Mouse (Mus musculus) kidney, adult 11 months (tissue): ENCODE data around the gene Cdc42bpa.
"Not testable (repeated sequence)": the region's sequence is repeated elsewhere in the genome, so short reads cannot be mapped to it uniquely, and the experiment has no call there.

ENCODE experiments used
- DNase-seq: peaks from one replicate; pipeline ENCODE4 v3.0.0; 2022

The Cdc42bpa gene

DNA sequence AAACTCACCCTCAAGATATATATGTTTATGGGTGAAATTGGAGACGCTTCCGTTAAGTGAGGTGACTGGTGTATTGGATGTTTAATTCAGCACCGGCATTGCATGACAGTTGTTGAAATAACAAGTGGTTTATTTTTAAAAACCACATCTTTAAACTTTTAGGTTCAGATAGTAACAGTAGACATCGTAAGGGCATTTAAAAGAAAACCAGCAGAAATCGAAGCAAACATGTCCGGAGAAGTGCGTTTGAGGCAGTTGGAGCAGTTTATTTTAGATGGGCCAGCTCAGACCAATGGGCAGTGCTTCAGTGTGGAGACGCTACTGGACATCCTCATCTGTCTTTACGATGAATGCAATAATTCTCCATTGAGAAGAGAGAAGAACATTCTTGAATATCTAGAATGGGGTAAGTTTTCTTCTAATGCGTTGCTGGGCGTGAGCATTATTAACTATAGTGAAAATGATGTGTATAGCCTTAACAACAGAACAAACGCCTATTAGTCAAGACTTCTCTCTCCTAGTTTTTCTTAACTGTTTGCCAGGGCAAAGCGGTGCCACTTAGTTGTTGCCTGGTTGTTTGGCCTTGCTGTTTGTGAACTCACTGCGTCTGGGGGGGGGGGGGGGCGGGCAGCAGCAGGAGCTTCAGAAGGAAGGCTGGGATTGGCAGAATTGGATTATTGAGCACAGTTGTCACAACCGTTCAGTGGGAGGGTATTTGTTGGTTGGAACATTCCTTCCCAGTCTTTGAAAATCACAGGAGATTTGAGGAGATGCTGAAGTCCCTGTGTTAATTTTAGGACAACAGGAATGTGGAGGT lies 818 bp downstream of the Cdc42bpa start:
- no peak for DNase-seq

DNA sequence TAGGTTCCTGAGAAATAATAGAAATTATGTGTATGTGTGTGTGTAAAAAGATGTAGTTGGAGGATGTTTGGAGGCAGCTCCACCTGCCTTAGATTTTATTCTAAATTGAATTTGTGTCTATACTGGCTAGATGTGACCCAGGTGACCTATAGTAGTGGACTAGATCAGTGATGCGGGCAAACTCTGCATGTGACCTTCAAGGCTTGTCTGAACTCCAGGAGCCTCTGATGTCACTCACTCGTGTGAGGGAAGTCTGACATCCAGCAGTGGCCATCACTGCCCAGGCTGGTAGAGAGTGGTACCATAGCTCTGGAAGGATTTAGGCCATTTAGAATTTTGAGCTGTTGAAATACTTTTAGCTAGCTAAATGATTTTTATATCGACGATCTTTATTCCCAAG lies 1.5 kb downstream of the Cdc42bpa start:
- no peak for DNase-seq

DNA sequence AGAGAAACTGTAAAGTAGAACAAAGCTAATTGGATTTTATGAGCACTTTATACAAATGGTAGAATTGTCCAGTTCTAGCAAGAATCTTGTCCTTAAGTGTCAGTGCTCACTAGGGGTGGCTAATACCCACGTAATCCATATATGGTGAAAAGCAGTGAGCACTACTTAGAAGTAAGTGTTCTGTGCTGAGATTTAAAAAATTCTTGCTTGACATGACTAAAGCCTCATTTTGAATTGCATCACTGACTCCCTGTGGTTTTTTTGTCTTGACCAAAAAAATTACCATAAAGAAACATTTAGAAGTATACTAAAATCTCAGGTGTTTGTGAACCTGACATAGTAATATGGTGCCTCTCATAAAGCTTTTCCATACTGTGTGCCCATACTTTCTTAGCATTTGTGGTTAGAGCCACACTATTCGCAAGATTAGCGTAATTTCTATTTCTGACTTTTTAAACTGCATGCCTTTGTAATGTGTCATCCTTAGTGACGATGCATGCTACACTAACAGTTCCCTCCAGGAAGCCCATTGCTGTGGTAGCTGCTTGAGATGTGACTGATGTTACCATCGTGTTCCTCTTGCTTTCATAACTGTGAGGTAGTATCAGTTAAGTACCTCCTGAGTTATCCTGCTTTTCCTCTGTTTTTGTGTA lies 9.6 kb downstream of the Cdc42bpa start:
- no peak for DNase-seq

DNA sequence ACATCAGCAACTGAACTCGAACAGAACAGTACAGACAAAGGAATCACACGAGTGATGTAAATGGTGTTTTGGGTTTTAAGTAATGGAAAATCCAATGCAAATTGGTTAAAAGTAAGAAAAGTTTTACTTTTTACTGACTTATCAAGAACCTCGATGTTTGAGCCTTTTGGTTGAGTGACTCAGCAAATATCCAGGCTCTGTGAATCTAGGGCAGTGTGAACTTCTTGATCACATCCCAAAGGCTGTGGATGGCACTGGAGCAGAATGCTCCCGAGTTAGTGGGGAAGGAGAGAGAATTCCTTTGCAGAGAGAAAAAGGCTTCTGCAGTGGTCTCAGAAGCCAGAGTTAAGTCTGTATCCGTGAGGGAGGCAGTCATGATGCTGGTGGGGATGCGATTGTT lies 14.7 kb downstream of the Cdc42bpa start:
- DNase-seq: no peak

DNA sequence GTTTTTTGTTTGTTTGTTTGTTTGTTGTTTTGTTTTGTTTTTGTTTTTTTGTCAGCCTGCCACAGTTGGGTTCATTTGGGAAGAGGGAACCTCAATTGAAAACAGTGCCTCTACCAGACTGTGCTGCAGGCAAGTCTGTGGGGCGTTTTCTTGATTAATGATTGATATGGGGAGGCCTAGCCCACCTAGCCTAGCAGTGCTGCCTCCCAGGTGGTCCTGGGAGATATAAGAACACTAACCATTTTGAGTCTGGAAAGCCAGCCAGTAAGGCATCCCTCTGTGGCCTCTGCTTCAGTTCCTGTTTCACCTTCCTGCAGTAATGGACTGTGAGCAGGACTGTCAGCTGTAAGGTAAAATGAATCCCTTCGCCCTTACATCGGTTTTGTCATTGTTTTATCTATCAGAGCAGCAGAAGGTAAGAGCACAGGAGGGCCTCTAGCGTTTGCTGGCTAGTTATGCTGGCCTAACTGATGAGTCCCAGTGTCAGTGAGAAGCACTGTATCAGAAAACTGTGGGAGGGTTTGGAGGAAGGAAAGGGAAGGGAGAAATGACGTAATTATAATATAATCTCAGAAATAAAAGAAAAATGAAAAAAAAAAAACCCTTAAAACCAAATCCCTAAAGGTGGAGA lies 15.5 kb downstream of the Cdc42bpa start:
- DNase-seq: no peak

DNA sequence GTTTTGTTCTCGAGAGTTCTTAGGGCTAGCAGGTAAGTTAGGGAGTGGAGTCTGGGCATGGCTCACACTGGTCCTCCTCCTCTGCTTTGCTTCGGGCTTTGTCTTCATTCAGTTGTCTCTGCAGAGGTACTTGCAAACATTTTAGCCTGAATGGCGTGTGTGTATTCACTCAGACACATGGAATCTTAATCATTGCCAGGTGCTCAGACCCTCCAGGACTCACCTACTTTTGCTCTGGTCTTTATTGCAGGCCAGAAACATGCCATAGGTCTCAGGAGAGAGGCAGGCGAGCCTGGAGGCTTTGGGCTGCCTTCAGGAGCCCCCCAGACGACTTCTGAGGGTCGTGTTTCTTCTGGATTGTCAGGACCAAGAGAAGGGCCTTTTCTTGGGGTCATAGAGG lies 17.2 kb downstream of the Cdc42bpa start:
- DNase-seq: no peak

DNA sequence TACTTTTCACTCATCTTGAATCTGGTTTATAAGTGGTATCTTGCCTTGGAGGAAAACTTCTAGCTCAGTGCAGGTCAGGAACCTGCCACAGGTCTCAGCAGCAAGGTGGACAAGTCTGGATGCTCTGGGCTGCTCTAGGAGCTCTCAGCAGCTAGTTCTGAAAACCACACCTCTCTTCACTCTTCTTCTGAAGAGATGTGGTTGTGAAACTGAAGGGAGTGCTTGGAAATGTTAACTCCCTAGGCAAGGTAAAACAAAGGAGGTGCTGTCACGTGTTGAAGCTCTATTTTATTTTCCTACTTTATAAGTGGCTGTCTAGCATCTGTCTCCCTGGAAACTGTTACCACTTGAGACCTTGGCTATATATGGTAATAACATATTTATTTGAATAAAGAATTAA lies 18.5 kb downstream of the Cdc42bpa start:
- DNase-seq: no peak

DNA sequence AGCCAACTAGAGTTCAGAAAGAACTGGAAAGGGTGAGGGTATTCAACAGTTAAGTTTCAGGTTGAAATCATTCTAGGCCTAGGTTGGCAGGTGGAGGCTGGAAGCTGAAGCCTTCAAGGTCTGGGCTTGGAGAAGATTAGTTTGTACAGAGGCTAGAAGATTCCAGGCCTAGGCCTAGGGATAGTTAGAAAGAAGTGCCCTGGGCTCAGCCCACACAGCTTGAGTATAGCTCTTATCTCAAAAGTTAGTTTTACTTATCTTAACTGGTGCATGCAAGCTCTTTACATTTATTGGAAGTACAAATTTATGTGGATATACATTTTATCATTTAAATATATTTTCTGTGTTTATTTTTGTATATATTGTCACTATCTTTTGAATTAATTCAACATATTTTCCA lies 21.4 kb downstream of the Cdc42bpa start:
- DNase-seq: no peak

DNA sequence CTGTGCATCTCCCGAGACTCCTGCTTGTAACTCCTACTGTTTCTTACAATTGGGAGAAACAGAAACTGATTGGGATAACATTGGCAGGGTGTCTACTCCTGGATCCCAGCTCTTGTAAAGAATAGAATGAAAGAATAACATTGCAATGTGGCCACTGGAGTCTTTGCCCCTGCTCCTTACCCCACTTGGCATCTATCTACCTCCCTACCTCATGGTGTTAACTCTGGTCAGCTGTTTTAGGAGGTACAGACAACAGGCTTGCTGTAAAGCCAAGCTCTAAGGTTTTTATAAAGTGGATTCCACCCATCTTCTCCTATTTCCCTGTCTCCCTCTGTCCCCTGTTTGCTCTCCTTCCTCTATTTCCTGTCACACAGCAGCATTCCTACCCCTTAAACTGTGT lies 21.9 kb downstream of the Cdc42bpa start:
- no peak for DNase-seq

DNA sequence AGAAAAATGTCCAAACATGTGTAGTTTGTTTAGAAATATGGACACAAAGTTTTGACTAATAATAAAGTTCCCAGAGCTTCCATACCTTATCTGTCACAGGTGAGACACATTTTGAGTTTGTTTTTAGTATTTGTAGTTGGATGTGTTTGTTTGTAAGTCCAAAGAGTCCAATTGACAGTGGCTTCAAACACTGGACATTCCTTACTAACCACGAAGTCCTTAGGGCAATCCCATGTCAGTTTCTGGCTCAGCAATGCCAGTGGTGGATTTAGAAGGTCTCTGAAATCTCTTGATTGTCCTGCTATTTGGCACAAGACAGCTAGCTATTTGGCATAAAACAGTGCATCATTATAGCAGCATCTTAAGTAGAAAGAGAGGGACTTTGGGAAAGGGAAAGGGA lies 22.7 kb downstream of the Cdc42bpa start:
- no peak for DNase-seq

DNA sequence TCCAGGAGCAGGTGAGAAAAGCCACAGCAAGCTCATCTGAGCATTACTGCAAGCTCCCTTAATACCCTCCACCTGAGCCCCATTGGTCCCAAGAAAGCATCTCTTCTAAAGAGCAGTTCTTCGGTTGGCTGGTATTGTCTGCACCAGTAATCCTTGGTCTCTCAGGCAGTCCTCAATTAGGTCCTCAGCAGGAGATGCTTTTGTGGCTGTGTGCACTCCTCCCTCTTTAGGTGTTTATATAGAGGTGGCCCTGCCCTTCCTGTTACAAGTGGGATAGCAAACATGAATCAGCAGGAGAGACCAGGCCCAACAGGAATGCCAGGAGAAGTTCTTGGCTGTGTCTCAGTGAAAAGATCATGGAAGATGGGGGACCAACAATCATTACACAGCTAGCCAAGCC lies 23.9 kb downstream of the Cdc42bpa start:
- DNase-seq: no peak

DNA sequence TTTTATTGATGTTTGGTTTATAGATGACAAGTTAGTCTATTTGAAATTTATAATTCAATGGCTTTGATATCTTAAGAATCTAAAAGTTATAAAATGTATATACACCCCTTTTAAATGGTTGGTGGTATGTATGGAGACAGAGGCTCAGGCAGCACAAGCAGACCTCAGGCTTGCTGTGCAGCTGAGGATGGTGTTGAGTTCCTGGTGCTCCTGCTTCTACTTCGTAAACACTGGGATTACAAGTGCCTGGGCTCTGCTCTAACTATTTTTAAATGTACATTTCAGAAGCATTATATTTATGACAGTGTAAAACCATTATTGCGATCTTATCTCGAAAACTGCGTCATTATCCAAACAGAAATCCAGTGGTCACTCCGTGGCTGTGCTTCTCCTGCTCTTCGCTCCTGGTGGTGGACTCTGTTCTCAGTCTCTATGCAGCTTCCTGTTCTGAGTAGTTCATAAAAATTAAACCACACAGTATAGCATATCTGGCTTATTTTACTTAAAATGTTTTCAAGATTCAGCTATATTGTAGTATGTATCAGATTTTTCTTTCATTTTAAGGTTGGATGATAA lies 31.5 kb downstream of the Cdc42bpa start:
- no peak for DNase-seq

DNA sequence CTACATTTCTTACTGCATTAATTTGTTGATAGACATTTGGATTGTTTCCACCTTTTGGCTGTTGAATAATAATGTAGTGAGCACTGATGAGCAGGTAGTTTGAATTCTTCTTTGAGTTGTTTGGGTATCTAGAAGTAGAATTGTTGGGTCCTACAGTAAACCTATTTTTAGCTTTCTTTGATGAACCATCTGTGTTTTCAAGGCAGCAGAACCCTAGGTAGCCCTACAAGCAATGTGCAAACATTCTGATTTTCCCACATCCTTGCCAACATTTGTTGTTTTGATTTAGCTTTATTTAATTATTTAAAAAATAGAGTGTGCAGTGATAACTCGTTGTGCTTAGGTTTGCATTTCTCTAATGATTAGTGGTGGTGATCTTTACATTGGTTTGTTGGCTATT lies 32.0 kb downstream of the Cdc42bpa start:
- DNase-seq: no peak

DNA sequence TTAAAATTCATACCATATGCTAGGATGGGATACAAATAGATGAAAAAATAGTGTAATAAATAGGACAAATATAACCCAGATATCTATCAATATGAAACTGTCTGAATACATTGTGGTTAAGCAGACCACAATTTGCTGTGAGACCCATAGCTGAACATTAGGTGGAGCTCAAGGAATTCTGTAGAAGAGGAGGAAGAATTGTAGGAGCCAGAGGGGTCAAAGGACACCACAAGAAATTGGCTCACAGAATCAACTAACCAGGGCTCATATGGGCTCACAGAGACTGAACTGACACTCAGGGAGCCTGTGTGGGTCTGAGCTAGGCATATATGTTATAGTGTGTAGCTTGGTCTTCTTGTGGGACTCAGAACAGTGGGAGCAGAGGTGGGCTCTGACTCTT lies 47.8 kb downstream of the Cdc42bpa start:
- peak; percentile 16 for DNase-seq

DNA sequence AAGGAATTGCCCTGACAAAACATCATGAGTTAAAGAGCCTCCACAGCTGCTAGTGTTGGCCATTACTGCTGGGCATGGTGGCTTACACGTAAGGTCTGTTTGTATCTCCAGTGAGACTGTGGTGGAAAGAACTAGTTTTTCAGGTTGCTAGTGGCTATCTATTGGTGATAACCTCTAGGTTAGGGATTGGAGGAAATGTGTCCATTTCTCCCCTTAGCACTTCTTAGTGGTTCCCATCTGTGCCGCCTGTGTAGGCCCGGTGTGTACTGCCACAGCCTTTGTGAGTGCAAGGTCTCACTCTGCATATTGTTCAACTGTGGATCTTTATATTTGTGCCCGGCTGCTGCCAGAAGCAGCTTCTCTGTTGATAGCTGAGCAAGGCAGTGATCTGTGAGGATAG lies 53.2 kb downstream of the Cdc42bpa start:
- no peak for DNase-seq

DNA sequence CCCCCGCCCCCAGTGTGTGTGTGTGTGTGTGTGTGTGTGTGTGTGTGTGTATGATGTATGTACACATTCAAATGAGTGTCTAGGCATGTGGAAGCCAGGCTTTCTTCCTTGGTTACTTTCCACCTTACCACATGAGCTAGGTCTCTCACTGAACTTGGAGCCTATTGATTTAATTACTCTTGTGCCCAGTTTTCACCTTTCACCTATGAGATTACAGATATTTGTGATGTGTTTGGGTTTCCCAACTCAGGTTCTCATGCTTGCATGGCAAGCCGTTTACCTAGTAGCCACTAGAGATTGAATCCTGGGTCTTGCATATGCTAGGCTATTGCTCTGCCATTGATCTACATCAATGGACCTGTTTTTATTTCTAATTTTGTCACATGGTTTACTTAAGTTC lies 57.9 kb downstream of the Cdc42bpa start:
- no peak for DNase-seq

DNA sequence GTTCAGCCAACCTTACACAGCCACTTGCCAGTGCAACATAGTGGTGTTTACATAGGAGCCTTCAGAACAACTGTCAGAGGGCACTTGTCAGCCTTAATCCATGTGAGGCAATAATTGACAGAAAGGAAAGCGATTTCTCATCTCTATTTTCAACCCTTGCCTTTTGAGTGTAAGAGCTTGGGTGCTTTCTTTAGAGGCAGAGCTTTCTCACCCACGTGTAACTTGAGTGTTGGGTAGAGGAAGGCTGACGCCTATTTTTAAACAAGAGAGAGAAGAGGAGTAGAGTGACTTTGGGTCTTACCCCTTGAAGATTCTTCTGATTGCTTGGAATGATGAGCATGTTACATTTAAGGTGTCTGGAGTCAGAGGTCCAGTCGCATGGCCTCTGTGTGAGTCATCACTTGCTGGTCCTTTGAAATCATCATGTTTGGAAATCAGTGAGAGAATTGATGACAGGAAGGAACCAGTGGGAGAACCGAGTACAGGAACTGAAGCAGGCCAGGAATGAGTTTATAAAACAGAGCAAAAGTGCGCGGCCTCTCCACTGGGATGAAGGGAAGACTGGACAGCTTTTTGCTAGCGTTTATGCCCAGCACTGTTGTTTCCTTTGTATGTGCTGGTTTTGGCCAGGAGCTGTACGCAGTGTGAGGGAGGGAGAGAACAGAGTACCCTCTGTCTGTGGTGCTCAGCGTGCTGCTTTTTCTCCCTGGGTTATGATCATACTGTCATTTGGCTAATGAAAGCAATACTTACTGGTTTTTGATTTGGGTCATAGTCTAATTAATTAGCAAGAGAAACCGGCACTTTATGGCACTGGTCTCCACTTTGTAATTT lies 61.4 kb downstream of the Cdc42bpa start:
- DNase-seq: no peak

DNA sequence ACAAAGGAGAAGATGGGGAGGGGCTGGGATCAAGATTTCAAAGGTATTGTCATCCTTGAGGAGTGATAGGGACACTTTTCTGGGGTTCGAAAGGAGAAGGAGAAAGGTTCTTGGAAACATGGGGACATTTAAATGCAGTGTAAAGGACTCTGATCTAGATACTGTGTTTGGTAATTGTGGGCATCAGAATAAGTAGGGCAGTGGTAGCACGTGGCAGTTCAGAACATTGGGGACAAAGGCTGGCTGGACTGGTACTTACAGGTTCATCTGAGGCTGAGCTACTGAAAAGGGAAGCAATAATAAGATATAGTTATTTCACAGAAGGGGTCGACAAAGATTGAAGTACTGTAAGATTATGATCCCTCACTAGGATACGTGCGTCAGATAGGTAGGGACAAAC lies 63.2 kb downstream of the Cdc42bpa start:
- no peak for DNase-seq

DNA sequence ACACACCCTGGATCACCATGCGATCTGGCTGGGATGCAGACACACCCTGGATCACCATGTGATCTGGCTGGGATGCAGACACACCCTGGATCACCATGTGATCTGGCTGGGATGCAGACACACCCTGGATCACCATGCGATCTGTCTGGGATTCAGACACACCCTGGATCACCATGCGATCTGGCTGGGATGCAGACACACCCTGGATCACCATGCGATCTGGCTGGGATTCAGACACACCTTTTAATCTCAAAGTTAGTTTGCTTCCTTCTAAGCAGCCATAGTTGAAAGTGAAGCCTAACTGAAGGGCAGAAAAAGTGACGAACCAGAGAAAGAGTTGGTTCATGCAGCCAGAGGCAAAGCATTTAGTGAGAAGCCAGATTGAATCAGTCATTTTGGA lies 69.6 kb downstream of the Cdc42bpa start:
- not testable (repeated sequence) for DNase-seq

DNA sequence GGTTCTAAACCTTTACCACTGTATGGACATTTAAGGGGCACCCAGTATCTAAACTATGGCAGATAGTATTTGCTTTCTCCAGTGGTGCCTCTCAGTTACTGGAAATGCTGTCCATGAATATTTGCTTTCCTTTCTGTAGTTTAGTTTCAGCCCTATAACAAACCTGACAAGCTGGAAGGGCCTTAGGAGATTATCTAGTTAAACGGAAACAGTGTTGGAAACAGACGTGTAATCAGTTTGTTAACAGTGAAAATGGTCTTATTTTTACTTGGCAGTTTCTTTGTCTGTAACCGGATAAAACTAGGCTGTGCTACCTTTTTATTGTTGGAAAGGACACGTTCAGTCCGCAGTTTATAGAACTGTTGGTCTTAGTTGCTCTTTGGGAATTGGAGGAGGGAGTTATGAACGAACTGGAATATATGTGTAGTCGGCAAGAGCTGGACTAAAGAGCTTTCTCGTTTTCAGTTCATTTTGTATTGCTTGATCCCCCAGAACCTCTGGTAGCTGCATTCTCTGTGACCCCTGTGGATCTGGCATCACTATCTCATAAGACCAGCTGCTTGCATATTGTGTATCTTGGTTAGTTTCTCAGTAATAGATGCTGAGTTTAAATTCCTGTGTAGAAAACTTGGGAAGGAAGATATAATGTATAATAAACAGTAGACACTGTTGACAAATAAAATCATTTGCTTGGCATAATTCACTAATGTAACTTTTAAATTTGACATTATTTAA lies 70.5 kb downstream of the Cdc42bpa start:
- no peak for DNase-seq

DNA sequence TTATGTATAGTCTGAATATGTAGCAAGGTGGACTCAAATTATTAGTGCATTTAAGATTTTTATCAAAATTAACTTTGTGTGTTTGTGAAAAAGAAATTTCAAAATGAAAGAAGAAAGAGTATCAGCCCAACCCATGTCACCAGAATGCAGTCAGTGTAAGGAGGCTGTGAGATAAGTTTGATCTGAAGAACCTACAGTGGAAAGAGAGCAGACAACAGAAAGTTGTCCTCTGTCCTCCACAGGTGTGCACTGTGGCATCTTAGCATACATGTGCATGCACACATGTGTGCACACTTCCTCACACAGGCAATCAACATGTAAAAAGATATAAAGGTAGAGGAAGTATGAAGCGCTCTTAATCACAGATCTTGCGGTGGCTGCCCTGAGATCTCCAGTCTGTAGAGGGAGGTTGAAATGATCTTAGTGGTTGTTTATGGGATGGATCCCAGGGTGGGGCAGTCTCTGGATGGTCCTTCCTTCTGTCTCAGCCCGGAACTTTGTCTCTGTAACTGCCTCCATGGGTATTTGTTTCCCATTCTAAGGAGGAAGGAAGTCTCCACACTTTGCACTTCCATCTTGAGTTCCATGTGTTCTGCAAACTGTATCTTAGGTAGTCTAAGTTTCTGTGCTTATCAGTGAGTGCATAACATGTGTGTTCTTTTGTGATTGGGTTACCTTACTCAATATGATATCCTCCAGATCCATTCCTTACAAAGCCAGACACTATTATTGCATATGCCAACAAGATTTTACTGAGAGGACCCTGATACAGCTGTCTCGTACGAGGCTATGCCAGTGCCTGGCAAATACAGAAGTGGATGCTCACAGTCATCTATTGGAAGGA lies 71.7 kb downstream of the Cdc42bpa start:
- DNase-seq: no peak
